Mouse (Mus musculus) CH12.LX (cell line): ENCODE measurements around the gene Rrp7a.

Experiments
- CTCF ChIP-seq, 2 experiments: IDR thresholded peaks in 1 of 2; conservative IDR thresholded peaks in 1 of 2; 2 replicates each; pipeline ENCODE4 v1.5.1; 2011 to 2012; ENCODE audit warnings: low read depth in 2 of 2, low read length in 2 of 2, improper control_type of control experiment in 1 of 2, inconsistent platforms in 1 of 2, mild to moderate bottlenecking in 1 of 2, moderate library complexity in 1 of 2
- HCFC1 ChIP-seq: IDR thresholded peaks from 2 replicates; pipeline ENCODE4 v1.6.1; 2012; ENCODE audit warnings: low read depth, mild to moderate bottlenecking, inconsistent platforms, low read length, improper control_type of control experiment
- MEF2A ChIP-seq: IDR thresholded peaks from 2 replicates; pipeline ENCODE4 v1.6.1; 2014; ENCODE audit warnings: low read depth, mild to moderate bottlenecking, inconsistent platforms, low read length, improper control_type of control experiment, borderline replicate concordance
- POLR2A ChIP-seq: IDR thresholded peaks from 2 replicates; pipeline ENCODE4 v1.6.1; 2011; ENCODE audit warnings: low read depth, mild to moderate bottlenecking, improper control_type of control experiment, low read length

- no peak for TF ChIP-seq HCFC1
- TF ChIP-seq POLR2A, result no peak
- no peak for TF ChIP-seq CTCF (conservative IDR thresholded peaks at IDR 0.05 in 1 of 2, IDR thresholded peaks at IDR 0.05 in 1 of 2; ENCODE audit: low read depth in 2 of 2, low read length in 2 of 2)
- TF ChIP-seq MEF2A, result no peak
Observed at GRCm38 (mm10) chr15:83170956-83171659, 48.5 kb upstream of the Rrp7a start.
